Mouse (Mus musculus) cerebellum, adult (tissue): ENCODE measurements around the gene Sox30.
"Not testable (repeated sequence)": the region's sequence is repeated elsewhere in the genome, so short reads cannot be mapped to it uniquely, and the experiment has no call there.

Experiments used
- ATAC-seq: cut with Nextera tagmentation; 2 replicates; pipeline ENCODE4 v1.9.2; 2017; ENCODE audit warnings: mild to moderate bottlenecking, moderate library complexity, mixed read lengths; ENCODE audit not compliant: insufficient number of reproducible peaks, low FRiP score, low TSS enrichment

Gene Sox30

GRCm38 (mm10) chr11:46016061-46016460 is 36.0 kb downstream of the Sox30 start:
- no peak for ATAC-seq

- ATAC-seq, result no peak
These were observed 40.1 kb downstream of the Sox30 start for GRCm38 (mm10) chr11:46020246-46020645.

GRCm38 (mm10) chr11:46021850-46022249 is 41.7 kb downstream of the Sox30 start:
- no peak for ATAC-seq

GRCm38 (mm10) chr11:46022983-46023382 is 42.9 kb downstream of the Sox30 start:
- no peak for ATAC-seq

GRCm38 (mm10) chr11:46025962-46026392 is 45.9 kb downstream of the Sox30 start:
- ATAC-seq, result no peak

- no peak for ATAC-seq
These were observed 48.1 kb downstream of the Sox30 start for GRCm38 (mm10) chr11:46027952-46028814.

- no peak for ATAC-seq
These were observed 49.4 kb downstream of the Sox30 start for GRCm38 (mm10) chr11:46029485-46029884.

GRCm38 (mm10) chr11:46030026-46030425 is 49.9 kb downstream of the Sox30 start:
- ATAC-seq, result no peak

- ATAC-seq, result no peak
These were observed 51.4 kb downstream of the Sox30 start for GRCm38 (mm10) chr11:46031470-46031869.

- ATAC-seq, result no peak
These were observed 52.8 kb downstream of the Sox30 start for GRCm38 (mm10) chr11:46032956-46033355.

- no peak for ATAC-seq
These were observed 56.3 kb downstream of the Sox30 start for GRCm38 (mm10) chr11:46036374-46036773.

- no peak for ATAC-seq
These were observed 58.8 kb downstream of the Sox30 start for GRCm38 (mm10) chr11:46038901-46039300.

- ATAC-seq, result no peak
These were observed 59.2 kb downstream of the Sox30 start for GRCm38 (mm10) chr11:46039335-46039734.

GRCm38 (mm10) chr11:46040841-46041556 is 60.9 kb downstream of the Sox30 start:
- no peak for ATAC-seq

- ATAC-seq, result no peak
These were observed 61.6 kb downstream of the Sox30 start for GRCm38 (mm10) chr11:46041607-46042267.

GRCm38 (mm10) chr11:46044781-46045180 is 64.7 kb downstream of the Sox30 start:
- no peak for ATAC-seq

GRCm38 (mm10) chr11:46047264-46047663 is 67.2 kb downstream of the Sox30 start:
- ATAC-seq, result no peak

GRCm38 (mm10) chr11:46052105-46052659 is 72.1 kb downstream of the Sox30 start, which contains the start of gene Gm12166:
TSS of gene Gm12166 (minus strand) at chr11:46052321.
- ATAC-seq, result not testable (repeated sequence)

GRCm38 (mm10) chr11:46053457-46053856 is 73.3 kb downstream of the Sox30 start:
- not testable (repeated sequence) for ATAC-seq

GRCm38 (mm10) chr11:46054311-46054710 is 74.2 kb downstream of the Sox30 start:
- no peak for ATAC-seq
